Mouse (Mus musculus): ENCODE data around the gene Rab15. TPM values are rescaled to one million over a fixed set of nuclear protein-coding genes. Genes with fewer than 3 reads are reported as not detected.
A peak's percentile ranks its signal among the peaks of the same experiment; 100 is the strongest.

Rab15 gene
- polyA plus RNA-seq, 1 experiment, result 0.89 TPM

- TF ChIP-seq POLR2A (IDR thresholded peaks at IDR 0.05; ENCODE audit: low read depth, low read length), result no peak
- no peak for TF ChIP-seq CTCF (IDR thresholded peaks at IDR 0.05; ENCODE audit: extremely low read depth, insufficient read depth, insufficient read length, insufficient replicate concordance)
- WGBS, result 86% methylated on average over 4 of the region's 4 CpGs
- Histone ChIP-seq H3K36me3 (ENCODE audit: control insufficient read depth, insufficient read depth, low read length) (no peaks in the 10 kb centered on the region), H3K4me1 (ENCODE audit: control insufficient read depth, insufficient read depth, insufficient read length) (no peaks in the 10 kb centered on the region), H3K4me3 (ENCODE audit: extremely low read depth, insufficient read depth, insufficient read length) (no peak overlapping the region), H3K27ac (ENCODE audit: insufficient read depth, low read length) (no peak overlapping the region), H3K27me3 (ENCODE audit: control insufficient read depth, insufficient read depth, low read length) (no peaks in the 10 kb centered on the region)
- no peak for DNase-seq (ENCODE audit: low read depth in 1 of 2, low spot score in 2 of 2)
Measured at GRCm38 (mm10) chr12:76811006-76811405, 11.7 kb downstream of the Rab15 start.

GRCm38 (mm10) chr12:76810491-76810890 is 12.2 kb downstream of the Rab15 start:
- no peak for DNase-seq (ENCODE audit: low read depth in 1 of 2, low spot score in 2 of 2)
- Histone ChIP-seq H3K4me1 (ENCODE audit: control insufficient read depth, insufficient read depth, insufficient read length) (no peaks in the 10 kb centered on the region), H3K36me3 (ENCODE audit: control insufficient read depth, insufficient read depth, low read length) (no peaks in the 10 kb centered on the region), H3K4me3 (ENCODE audit: extremely low read depth, insufficient read depth, insufficient read length) (no peak overlapping the region), H3K27me3 (ENCODE audit: control insufficient read depth, insufficient read depth, low read length) (no peaks in the 10 kb centered on the region), H3K27ac (ENCODE audit: insufficient read depth, low read length) (no peak overlapping the region)
- 95% methylated on average over 5 of the region's 5 CpGs for whole genome bisulfite sequencing
- no peak for TF ChIP-seq CTCF (IDR thresholded peaks at IDR 0.05; ENCODE audit: extremely low read depth, insufficient read depth, insufficient read length, insufficient replicate concordance)
- no peak for TF ChIP-seq POLR2A (IDR thresholded peaks at IDR 0.05; ENCODE audit: low read depth, low read length)

- no peak for DNase-seq (ENCODE audit: low read depth in 1 of 2, low spot score in 2 of 2)
- no peak overlapping the region for H3K27ac ChIP-seq (ENCODE audit: insufficient read depth, low read length)
- H3K4me3 ChIP-seq (ENCODE audit: extremely low read depth, insufficient read depth, insufficient read length), result no peak overlapping the region
- H3K27me3 ChIP-seq (ENCODE audit: control insufficient read depth, insufficient read depth, low read length), result no peaks in the 10 kb centered on the region
- H3K4me1 ChIP-seq (ENCODE audit: control insufficient read depth, insufficient read depth, insufficient read length), result no peaks in the 10 kb centered on the region
- no peak for TF ChIP-seq POLR2A (IDR thresholded peaks at IDR 0.05; ENCODE audit: low read depth, low read length)
- TF ChIP-seq CTCF (IDR thresholded peaks at IDR 0.05; ENCODE audit: extremely low read depth, insufficient read depth, insufficient read length, insufficient replicate concordance), result no peak
- H3K36me3 ChIP-seq (ENCODE audit: control insufficient read depth, insufficient read depth, low read length), result no peaks in the 10 kb centered on the region
- WGBS, result 74% methylated on average over 10 of the region's 10 CpGs
Measured at GRCm38 (mm10) chr12:76807796-76808195, 14.9 kb downstream of the Rab15 start.

- TF ChIP-seq POLR2A (IDR thresholded peaks at IDR 0.05; ENCODE audit: low read depth, low read length) (no peak), CTCF (IDR thresholded peaks at IDR 0.05; ENCODE audit: extremely low read depth, insufficient read depth, insufficient read length, insufficient replicate concordance) (no peak)
- WGBS, result 92% methylated on average over 10 of the region's 10 CpGs
- H3K4me1 ChIP-seq (ENCODE audit: control insufficient read depth, insufficient read depth, insufficient read length), result no peaks in the 10 kb centered on the region
- H3K4me3 ChIP-seq (ENCODE audit: extremely low read depth, insufficient read depth, insufficient read length), result no peak overlapping the region
- H3K27me3 ChIP-seq (ENCODE audit: control insufficient read depth, insufficient read depth, low read length), result no peaks in the 10 kb centered on the region
- no peak for DNase-seq (ENCODE audit: low read depth in 1 of 2, low spot score in 2 of 2)
- no peaks in the 10 kb centered on the region for H3K36me3 ChIP-seq (ENCODE audit: control insufficient read depth, insufficient read depth, low read length)
- no peak overlapping the region for H3K27ac ChIP-seq (ENCODE audit: insufficient read depth, low read length)
Measured at GRCm38 (mm10) chr12:76805056-76805811, 17.5 kb downstream of the Rab15 start.

- Histone ChIP-seq H3K36me3 (ENCODE audit: control insufficient read depth, insufficient read depth, low read length) (no peaks in the 10 kb centered on the region), H3K4me3 (ENCODE audit: extremely low read depth, insufficient read depth, insufficient read length) (no peak overlapping the region), H3K27ac (ENCODE audit: insufficient read depth, low read length) (no peak overlapping the region), H3K4me1 (ENCODE audit: control insufficient read depth, insufficient read depth, insufficient read length) (no peaks in the 10 kb centered on the region), H3K27me3 (ENCODE audit: control insufficient read depth, insufficient read depth, low read length) (no peaks in the 10 kb centered on the region)
- DNase-seq (ENCODE audit: low read depth in 1 of 2, low spot score in 2 of 2), result peak; percentile 11 to 34
- TF ChIP-seq POLR2A (IDR thresholded peaks at IDR 0.05; ENCODE audit: low read depth, low read length) (no peak), CTCF (IDR thresholded peaks at IDR 0.05; ENCODE audit: extremely low read depth, insufficient read depth, insufficient read length, insufficient replicate concordance) (peak; percentile 37; the same call in 1 of the 2 replicates)
- WGBS, result 60% methylated on average over 7 of the region's 7 CpGs
Measured at GRCm38 (mm10) chr12:76803700-76804252, 18.9 kb downstream of the Rab15 start.

GRCm38 (mm10) chr12:76803028-76803427 is 19.7 kb downstream of the Rab15 start:
- Histone ChIP-seq H3K27ac (ENCODE audit: insufficient read depth, low read length) (no peak overlapping the region), H3K4me1 (ENCODE audit: control insufficient read depth, insufficient read depth, insufficient read length) (no peaks in the 10 kb centered on the region), H3K27me3 (ENCODE audit: control insufficient read depth, insufficient read depth, low read length) (no peaks in the 10 kb centered on the region), H3K4me3 (ENCODE audit: extremely low read depth, insufficient read depth, insufficient read length) (no peak overlapping the region), H3K36me3 (ENCODE audit: control insufficient read depth, insufficient read depth, low read length) (no peaks in the 10 kb centered on the region)
- WGBS, result 92% methylated on average over 10 of the region's 10 CpGs
- DNase-seq (ENCODE audit: low read depth in 1 of 2, low spot score in 2 of 2), result no peak
- TF ChIP-seq POLR2A (IDR thresholded peaks at IDR 0.05; ENCODE audit: low read depth, low read length), result no peak
- no peak for TF ChIP-seq CTCF (IDR thresholded peaks at IDR 0.05; ENCODE audit: extremely low read depth, insufficient read depth, insufficient read length, insufficient replicate concordance)
